Mouse (Mus musculus): Measurements from ENCODE around the gene Tnip3. TPM values are rescaled to one million over a fixed set of nuclear protein-coding genes. Genes with fewer than 3 reads are reported as not detected.

Tnip3 gene
- not detected for total RNA-seq (2021)
- long read RNA-seq: 0 reads

DNA sequence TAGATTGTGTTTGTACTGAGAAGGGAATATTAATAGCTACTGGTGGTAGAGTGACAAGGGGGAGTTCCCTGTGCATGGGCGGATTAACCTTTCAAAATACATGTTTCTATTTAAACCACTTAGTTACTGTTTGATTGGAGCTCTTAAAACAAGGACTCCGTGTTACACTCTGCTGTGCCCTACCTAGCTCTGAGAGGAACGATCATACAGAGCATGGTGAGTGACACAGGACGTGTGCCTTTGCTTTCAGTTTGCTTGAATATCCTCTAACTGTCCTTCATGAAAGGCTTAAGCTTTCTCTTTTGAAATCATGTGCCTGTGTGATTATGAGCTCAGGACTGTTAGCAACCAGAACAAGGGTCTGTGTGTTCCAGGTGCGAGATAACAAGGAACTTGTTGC lies at the start of gene Tnip3:
Gene Tnip3, plus strand, starts transcription at position 122 of the 400 bp plus-strand sequence.
- no peak for DNase-seq (ENCODE audit: low spot score in 2 of 2)

DNA sequence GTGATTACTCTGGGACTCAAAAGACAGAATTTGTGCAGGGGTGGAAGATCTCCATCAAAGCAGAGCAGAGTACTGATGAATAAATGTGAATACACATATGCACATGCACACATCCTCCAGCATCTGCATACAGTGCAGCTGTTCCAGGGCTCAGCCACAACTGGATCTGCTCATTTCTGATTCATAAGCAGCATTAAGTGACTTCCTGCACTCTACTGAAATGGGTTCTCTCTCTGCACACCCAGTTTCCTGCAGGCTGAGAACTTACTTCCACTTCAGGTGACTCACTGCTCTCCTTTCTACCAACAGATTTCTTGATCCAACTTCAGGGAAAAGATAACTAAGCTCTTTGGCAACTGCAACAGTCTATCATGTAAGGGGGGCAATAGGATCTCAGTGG lies 26.3 kb upstream of the Tnip3 start:
- no peak for DNase-seq (ENCODE audit: low spot score in 2 of 2)

DNA sequence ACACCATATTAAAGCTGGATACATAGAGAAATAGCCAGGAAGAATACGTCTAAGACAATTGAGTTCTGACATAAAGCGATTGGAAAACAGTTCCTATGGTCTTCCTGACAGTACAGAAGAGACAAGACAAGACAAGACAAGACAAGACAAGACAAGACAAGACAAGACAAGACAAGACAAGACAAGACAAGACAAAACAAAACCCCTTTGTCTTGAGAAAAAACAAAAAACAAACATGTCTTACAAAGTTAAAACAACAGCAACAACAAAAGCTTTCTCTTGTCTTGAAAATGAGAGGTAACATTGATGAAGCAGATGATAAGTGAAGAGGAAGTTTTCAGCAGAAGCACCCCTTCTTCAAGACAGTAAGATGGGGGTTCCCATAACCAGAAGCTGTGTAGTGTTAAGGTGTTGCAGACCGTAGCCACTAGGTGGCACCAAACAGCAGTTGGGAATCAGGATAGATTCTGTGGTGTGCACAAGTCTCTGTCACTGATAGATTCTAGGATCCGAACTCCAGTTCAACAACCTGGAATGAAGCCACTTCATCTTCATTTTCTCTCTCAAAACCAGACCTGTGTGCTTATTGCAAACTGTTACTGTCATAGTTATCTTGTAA lies 15.0 kb upstream of the Tnip3 start:
- peak; percentile 30 to 83 for DNase-seq (ENCODE audit: low spot score in 2 of 2)

DNA sequence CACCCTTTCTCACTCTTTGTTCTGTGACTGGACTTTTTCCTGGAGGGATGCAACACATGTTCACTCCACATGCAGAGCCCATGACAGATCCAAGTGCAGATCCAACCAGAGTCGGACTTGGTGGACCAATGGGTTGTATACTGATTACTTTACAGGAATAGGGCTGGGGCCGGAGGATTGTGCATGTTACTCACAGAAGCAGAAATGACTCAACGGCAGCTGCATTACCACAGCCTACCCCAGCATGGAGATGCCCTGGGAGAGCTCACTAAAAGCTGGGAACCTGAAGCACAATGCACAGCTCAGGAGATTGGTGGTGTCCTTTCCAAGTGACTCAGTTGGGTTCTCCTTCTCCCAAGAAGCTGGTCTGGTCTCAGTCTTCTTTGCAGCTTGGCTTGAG lies 11.3 kb upstream of the Tnip3 start:
- no peak for DNase-seq (ENCODE audit: low spot score in 2 of 2)

DNA sequence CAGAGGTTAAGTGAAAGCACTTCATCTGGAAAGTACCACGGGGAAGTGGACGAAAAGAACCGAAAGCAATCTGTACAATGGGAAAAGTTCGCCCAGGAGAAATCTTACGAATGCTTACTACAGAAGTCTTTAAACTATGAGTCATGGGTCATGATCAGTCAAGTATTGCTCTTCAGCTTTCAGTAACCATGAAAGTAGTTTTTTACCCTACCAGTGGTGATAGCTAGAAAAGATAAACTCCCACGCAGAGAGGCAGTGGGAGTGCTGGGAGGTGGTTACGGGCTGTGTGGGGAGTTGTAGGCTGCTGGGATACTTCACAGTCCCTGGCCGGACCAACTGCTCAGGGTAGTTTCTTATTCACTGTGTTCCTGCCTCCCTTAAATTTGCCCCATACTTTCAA lies 8.4 kb upstream of the Tnip3 start:
- DNase-seq (ENCODE audit: low spot score in 2 of 2): no peak

DNA sequence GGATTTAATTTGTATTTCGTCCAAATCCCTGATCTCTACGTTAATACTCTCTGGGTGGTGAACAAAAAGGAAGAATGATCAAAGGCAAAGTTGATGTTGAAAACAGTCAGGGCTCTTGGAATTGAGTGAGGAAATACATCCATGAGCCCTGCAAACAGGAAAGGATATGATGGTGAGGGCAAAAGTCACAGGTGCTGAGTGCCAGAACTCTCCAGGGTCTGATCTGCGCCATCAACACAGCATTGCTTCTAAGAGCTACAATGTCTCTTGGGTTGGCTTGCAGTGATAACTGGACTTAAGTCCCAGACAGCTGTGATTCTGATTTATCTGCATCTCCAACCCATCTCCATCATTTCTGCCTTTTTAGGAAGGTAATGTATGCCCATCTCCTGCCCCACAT lies 4.3 kb upstream of the Tnip3 start:
- DNase-seq (ENCODE audit: low spot score in 2 of 2): no peak

DNA sequence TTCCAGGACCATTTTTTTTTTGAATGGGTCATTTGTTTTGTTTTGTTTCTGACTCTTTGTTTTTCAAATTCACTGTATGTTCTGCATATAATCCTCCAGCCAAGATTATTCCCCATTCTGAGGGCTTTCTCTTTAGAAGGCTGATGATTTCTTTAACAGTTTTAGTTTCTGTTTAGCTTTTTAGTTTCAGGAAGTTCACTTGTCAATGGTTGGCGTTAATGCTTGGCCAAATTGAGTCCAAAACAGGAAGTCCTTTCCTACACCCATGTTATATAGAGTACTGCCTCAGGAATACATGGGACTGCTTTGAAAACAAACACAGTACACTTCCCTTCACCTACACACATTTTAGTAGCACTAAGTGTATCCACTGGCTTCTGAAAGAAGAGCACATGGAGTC lies 2.8 kb downstream of the Tnip3 start:
- DNase-seq (ENCODE audit: low spot score in 2 of 2): no peak

DNA sequence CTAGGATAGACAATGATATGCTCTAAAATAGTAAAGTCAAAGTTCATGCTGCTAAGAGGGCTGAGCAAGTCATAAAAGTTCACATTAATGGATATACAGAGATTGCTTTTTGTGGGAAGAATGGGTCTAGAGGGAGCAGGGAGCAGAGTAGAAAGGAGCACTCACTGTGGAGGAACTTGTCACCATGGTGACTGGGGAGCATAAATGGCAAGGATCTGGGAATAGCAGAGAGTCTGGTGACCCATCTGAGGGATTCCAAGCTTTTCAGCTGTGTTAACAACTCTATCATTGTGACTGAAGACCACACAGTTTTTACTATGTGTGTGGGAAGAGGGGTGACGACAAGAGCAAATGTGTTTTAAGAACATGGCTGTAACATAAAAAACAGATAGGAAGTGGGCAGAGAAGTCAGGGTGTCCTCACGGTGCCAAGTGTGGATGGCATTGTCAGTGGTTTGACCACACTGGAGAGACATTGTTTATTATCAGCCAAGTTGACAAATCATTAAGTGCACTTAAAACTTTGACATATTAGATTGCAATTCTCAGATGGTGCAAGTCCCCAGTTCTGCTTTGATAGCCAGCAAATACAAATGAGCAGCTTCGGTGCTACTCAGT lies 6.2 kb downstream of the Tnip3 start:
- DNase-seq (ENCODE audit: low spot score in 2 of 2): no peak

DNA sequence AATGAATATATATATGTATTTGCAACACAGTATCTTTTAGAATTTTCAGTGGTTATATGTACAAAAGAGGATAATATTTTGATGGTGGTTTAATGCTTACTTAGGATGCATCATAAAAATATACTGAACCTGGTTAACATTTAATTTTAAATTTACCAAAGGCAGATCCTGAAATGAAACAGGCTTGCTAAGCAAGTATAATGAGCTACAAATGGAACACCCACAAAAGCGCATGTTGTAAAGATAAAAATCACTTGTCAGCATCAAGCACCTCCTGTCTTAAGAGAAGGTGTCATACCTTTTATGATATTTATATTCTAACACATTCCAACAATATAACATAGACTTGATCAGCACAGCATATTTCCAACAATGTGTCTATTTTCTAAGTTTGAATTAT lies 8.6 kb downstream of the Tnip3 start:
- DNase-seq (ENCODE audit: low spot score in 2 of 2): no peak

DNA sequence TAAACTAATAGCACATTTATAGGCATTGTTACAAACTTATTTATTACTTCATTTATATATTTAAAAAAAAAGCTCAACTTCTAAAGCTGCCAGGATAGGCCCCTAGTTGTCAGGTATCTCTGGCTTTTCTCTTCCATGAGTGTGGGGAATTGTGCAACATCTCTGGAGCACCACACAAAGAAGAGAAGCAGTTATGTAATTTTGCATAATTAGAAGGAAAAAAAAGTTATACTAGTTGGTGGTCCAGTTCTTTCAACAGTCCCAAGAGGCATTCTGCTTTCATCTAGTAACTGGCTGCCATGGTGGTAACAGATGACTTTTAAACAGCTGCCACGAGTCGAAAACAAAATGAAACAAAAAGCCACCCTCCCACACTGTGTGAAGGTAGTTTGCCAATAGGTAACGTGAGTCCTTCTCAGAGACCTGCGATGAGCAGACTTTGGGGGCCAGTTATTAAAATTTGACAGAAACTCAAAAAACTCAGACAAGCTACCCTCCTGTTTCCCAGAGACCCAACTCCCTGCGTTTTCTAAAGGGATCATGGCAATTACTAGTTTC lies 12.3 kb downstream of the Tnip3 start:
- no peak for DNase-seq (ENCODE audit: low spot score in 2 of 2)

DNA sequence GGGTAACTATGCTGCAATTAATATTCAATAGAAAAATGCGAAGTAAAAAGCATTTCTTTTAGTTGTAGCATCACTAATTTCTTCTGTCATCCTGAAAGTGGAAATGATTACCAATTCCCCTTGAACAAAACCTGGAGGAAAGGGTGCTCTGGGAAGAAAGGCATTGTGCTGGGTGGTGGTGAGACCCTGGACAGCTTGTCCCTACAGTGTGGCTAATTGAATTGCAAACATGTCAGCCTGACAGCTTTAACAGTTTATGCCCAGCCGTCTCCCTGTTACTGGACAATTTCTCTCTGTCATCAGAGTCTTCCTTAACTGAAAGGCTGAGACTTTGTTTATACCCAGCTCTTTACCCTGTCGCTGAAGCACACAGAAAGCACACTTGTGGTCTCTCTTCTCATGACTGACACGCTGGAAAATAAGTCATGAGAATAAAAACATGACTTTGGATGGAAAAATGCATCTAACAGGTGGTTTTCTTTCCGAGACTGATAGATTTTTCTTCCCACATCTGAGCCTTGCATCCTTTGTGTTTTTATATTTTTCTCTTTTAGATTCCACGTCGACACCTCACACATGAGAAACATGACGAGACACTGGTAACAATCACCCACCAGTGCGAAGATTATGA lies 13.0 kb downstream of the Tnip3 start:
- DNase-seq (ENCODE audit: low spot score in 2 of 2): no peak

DNA sequence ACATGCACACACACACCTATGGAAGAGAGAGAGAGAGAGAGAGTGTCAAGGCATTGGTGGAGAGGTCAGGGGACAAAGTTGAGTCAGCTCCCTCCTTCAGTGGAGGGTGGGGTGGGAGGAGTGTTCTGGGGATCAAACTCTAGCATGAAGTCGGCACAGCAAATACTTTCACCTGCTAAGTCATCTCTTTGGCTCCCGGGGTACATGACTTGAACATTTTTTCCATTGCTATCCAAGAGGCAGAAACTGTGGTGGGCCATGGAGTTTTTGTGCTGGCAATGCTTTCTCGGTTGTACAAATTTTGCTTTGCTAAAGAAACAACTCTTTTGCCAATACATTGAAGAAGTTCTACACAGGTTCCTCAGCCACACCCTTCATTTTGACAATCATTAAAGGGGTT lies 13.8 kb downstream of the Tnip3 start:
- no peak for DNase-seq (ENCODE audit: low spot score in 2 of 2)

DNA sequence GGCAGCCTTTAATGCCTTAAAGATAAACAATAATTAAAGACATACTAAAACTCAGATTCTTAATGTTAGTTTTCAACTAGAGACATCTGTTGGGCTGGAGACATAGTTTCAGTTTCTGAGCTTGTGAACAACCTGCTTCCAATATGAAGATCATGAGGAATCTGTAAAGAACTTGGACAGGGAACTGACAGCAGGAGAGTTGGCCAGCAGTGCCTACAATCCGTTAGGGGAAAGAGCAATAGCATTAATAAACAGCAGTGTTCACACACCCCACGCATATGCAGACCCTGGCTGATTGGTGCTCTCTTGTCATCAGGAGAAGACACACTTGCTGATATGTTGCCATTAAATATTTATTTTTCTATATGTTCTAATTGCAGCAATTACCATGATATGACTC lies 15.0 kb downstream of the Tnip3 start:
- no peak for DNase-seq (ENCODE audit: low spot score in 2 of 2)

DNA sequence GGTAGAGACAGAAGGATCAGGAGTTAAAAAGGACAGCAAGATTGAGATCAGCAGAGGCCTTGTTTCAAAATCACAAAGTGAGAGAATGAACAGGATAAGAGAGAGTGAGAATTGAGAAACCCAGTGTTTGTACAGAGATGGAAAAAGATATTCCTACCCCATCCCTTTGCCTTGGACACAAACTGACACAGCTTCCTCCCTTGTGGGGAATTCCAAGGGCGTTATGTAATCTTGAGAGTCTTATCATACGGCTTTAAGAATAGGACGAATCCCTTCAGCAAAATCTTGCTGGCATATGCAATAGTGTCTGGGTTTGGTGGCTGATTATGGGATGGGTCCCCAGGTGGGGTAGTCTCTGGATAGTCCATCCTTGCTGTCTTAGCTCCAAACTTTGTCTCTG lies 16.0 kb downstream of the Tnip3 start:
- no peak for DNase-seq (ENCODE audit: low spot score in 2 of 2)

DNA sequence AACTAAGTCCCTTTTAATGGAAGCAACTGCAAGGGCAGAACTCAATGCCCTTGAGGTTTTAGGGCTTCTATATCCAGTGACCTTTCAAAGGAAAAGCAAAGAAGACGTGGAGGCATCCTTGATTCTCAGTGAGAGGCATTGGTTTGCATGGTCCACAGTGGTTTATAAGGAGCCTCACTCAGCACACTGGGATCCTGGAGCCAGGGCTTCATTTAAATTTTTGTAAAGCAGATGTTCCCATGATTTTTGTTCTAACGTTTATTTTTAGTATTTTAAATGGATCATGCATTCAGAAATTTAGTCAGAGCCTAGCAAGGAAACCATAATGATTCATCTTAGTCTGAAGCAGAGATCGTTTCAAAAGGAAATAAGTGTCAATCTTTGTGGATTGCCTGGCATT lies 17.3 kb downstream of the Tnip3 start:
- DNase-seq (ENCODE audit: low spot score in 2 of 2): no peak

DNA sequence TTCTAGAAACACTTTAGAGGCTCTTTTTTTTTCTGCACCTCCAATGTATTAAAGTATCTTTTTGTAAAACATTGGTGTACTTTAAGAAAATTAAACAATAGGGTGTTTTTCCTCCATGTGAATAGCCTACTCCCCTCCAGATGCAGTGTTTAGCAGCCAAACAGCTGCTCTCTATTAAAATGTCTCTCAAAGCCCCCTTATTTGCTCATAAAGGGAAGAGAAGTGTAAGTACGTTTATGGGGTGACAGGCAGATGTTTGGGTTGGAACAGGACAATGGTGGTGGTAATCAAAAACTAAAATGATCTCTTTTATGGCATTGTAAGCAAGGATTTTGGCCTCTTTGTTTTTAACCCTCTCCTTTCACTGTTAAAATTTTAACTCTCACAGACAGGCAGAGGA lies 17.8 kb downstream of the Tnip3 start:
- DNase-seq (ENCODE audit: low spot score in 2 of 2): no peak

DNA sequence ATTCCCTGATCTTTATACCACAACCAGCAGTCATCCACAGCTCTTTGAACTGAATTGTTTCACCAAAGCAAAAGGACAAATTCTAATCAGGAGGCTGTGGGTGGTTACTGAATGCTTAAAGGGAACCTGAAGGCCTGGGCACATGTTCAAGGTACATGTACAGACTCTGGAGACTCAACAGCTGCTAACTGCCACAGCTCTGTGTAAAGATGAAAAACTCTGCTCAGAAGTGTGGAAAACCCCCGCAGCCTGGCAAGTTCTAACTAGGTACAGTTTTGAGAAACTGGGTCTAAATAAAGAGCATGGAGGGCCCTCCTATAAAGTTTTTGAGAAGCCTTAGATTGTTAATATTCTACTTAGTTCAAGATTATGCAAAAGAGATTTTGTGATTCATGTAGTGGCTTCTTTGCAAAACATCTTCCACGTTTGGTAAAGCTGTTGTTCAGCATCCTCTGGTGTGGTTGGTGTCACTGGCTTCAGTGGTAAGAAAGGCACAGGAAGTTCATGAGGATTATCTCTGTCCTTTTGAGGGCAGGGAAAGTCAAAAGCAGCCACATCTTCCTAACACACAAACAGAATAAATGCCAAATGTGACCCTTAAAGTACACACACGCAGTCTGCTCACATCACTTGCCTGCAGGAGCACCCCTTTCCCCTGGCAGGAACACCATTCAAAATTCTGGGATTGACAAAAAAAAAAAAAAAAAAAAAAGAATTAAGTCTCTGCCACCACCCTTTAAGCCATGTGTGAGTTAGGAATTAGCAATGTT lies 39.0 kb downstream of the Tnip3 start:
- DNase-seq (ENCODE audit: low spot score in 2 of 2): peak in 1 of 2 experiments; percentile 5

DNA sequence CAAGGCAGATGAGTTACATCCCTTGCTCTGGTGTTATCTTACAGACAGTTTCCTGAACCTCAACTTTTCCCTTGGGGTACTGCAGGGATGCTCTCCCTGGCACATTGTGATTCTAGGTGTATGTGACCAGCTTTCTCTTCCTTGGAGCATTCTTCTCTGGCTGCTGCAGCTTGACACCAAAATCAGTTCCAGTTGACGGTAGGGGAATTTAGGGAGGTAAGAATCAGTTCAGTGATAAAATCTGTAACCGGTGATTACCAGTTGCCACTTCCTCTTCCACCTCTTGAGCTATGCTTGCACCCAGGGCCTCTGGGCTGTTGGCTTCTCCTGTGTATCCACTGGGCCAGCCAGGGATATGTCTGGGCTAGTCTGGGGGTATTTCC lies 39.5 kb downstream of the Tnip3 start:
- no peak for DNase-seq (ENCODE audit: low spot score in 2 of 2)

DNA sequence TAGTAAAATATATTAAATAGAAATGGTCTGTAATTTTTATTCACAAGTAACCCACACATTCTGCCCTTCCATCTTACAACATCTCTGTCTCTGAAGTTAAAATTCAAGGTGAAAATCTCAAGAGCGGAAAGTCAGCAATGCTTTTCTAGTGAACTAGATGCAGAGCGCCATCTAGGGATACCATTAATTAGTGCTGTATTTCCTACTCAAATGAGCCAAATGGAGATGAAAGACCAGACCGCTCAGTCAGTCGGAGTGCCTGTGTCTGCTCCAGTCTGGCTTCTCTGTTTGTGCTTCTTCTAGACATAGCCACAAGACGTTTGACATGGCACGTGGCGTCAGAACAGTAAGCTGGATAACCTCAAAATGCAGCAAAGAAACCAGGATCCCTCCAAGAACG lies 44.6 kb downstream of the Tnip3 start:
- DNase-seq (ENCODE audit: low spot score in 2 of 2): peak in 1 of 2 experiments; percentile 83

DNA sequence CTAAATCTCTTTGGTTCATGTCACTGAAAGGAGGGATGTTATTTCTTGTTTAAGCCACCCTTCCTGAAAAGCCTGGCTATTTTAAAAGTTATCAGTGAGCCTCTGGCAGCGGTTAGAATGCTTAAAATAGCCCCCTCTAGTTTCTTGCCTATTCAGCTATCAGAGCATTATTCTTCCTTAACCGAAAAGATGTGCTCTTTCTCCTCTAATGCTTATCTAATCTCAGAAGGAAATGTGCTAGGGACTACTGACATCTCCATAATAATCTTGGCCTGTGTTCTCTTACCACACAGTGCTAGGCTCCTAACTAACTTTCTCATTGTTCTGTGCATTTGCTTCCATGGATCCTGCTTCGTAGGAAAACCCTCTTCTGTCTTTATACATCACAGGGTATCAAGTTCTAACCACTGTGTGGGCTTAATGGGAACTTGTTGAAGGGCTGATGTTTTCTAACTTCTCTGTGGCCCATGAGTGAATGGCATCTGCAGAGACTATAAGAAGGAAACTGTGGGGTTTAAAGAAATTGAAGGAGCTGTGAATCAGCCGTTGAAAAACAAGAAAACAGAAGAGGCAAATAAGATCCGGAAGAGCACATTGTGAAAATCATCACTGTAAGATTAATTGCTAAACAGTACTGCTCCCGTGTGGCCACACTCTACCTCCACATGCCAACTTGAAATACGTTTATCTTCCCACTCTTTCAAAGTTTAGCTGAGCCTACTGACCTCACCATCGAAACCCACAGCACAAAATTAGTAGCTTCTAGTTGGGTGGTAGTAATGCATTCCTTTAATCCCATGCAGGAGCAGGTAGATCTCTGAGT lies 53.2 kb downstream of the Tnip3 start:
- DNase-seq (ENCODE audit: low spot score in 2 of 2): no peak

DNA sequence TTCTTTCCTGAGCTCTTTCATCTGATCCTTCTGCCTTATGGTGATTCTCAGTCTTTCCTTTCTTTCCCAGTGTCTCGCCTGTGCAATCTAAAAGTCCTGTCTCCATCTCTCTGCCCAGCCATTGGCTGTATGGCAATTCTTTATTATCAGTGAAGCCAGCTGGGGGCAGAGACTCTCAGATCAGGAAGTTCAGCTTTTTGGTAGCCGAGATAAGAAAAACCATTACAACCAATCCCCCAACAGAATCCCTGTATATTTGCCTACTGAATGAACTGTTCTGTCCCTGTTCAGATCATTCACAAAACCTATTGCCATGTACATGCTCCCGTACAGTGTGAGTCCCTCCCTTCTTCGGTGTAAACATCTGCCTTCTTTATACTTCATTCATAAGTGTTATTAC lies 57.9 kb downstream of the Tnip3 start:
- no peak for DNase-seq (ENCODE audit: low spot score in 2 of 2)

Data from layer of hippocampus, adult 18-20 months (tissue).